Mouse (Mus musculus): ENCODE results near the gene Setd5.

Setd5 gene

DNA sequence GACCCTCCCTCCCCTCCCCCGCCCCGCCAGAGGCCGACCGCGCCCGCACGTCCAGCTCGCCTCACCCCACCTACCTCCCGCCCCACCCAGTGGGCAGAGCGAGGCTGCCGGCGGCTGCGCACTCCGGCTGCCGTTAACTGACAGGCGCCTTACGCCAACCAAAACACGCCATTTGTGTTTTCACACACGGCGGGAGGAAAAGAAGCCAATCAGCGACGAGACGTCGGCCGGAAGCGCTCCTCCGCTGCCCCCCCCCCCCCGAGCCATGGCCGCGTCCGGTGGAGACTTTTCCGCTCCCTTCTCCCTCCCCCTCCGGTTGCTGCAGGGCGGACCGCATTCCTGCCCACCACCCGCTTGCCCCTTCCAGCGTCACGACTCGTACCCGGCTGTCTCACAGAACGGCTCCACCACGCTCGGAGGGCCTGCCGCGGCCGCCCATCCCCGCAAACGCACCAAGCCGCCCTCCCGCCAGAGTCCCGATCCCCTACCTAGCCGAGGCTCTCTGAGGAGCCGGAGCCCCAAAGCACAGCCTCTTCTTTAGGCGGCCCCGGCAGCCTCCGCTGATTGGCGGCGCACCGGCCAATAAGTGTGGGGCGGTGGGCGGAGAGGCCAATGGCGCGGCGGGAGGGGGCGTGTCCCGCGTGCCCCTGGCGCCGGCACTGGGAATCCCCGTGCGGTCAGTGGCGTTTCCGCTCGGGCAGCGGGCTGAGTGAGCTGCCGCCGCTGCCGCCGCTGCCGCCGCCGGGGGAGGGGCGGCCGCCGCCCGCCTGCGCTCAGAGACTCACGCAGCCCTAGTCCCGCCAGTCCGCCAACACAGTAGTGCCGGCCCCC lies at the start of gene Setd5:
Gene Setd5, plus strand, starts transcription at position 680 of the 831 bp plus-strand sequence.
- DNase-seq (ENCODE audit: extremely low spot score, low read depth, low spot score) = peak; percentile 77

- DNase-seq (ENCODE audit: extremely low spot score, low read depth, low spot score) = no peak
Observed at GRCm38 (mm10) chr6:113027446-113027845, 49.7 kb upstream of the Setd5 start.

GRCm38 (mm10) chr6:113029006-113029405 lies 48.2 kb upstream of the Setd5 start:
- no peak for DNase-seq (ENCODE audit: extremely low spot score, low read depth, low spot score)

- no peak for DNase-seq (ENCODE audit: extremely low spot score, low read depth, low spot score)
Observed at GRCm38 (mm10) chr6:113030553-113030952, 46.6 kb upstream of the Setd5 start.

DNA sequence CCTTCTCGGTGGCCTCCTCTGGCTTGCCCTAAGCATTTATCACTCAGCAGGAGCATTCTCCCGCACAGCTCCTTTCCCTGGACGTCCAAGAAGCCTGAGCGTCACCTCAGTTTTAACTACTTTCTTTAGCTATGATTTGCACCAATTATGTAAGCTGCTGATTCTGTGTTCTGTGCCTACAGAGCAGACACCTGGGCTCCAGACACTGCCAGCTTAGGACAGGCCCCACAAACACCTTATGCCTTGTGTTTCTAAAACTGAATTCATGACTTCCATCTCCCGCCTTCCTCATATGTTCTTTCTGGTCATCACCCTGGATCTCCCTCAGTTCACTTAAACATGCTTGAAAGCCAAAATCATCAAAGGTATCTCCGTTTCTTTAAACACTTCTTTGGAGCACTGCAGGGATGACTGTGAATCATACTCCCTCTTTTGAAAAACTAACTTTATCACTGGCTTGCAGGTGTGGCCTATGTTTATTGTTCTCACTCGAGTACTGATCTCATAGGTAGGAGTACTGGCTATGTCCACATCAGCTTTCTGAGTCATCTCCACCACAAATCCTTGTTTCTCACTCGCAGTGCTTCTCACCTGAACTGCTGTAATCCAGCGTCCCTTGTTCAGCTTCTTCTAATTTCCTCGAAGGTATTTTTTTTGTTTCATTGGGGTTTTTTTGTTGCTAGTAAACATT lies 46.0 kb upstream of the Setd5 start:
- no peak for DNase-seq (ENCODE audit: extremely low spot score, low read depth, low spot score)

- DNase-seq (ENCODE audit: extremely low spot score, low read depth, low spot score) = no peak
Observed at GRCm38 (mm10) chr6:113032121-113032520, 45.0 kb upstream of the Setd5 start.

DNA sequence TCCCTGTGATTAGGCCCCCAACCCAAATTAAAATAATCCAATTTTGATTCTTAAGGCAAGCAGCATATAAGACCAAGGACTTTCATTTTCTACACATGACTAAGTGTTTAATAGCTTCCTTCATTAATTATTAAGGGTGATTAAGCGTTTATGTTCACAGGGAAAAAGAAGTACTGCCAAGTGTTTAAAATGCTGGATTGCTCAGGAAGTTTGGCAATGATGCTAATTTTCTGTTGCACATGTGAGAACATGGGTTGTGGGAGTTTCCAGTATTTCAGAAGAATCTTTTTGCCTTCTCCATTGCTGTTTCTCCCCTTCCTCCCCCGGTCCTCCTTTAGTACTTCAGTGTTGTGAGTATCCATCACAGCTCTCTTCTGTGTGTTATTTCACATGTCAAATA lies 44.0 kb upstream of the Setd5 start:
- DNase-seq (ENCODE audit: extremely low spot score, low read depth, low spot score) = no peak

DNA sequence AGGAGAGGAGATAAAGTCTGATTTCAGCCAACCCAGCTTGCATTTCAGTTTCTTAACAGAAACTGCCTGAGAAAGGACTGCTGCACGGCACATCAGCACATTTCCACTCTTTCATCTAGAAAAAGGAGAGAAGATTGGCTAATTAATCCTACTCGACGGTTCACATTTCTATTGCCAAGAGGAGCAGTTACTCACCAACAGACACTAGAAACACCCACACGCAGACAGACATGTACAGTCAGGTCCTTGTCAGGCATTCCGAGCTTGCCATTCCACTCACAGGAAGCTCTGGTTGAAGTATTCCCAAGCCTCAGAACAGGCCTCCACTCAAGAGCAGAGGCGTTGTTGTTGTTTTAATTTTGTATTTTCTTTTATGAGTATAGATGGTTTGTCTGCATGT lies 42.7 kb upstream of the Setd5 start:
- no peak for DNase-seq (ENCODE audit: extremely low spot score, low read depth, low spot score)

DNA sequence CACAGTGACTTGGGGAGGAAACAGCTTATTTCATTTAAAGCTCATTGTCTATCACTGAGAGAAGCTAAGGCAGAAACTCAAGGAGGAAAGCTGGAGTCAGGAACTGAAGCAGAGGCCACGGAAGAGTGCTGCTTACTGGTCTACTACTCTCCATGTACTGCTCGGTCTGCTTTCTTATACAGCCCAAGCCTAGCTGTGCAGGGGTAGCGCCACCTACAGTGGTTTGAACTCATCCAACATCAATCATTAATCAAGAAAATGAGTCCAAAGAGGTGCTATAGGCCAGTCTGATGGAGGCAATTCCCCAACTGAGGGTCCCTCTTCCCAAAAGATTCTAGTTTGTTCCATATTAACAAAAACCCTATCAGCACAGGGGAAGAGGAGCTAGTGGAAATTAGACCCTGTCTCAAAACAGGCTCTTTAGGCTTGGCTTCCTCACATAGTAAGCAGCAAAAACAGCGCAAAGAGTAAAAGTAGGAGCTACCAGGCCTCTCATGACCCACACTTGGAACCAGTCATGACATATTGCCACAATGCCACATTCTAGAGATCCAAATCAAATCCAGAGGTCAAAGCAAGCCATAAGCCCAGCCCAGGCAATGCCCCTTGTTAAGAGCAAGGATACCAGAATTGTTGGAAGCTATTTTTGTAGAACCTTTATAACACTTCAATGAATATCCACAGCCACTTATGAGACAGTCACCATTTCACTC lies 40.5 kb upstream of the Setd5 start:
- no peak for DNase-seq (ENCODE audit: extremely low spot score, low read depth, low spot score)

GRCm38 (mm10) chr6:113037946-113038734 lies 39.0 kb upstream of the Setd5 start:
- peak; percentile 62 for DNase-seq (ENCODE audit: extremely low spot score, low read depth, low spot score)

DNA sequence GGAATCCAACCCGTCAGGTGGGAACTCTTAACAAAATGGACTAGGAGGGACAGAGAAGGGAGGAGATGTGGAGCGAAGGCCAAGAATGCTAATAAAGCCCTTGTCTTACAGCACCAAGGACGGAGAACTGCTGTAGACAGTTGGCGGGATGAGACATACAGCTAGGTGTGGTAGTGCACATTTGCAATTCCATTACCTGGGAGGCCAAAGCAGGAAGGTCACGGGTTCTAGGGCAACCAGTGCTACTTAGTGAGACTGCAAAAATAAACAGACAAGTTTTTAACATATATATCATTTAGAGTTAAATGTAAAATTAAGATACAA lies 38.5 kb upstream of the Setd5 start:
- no peak for DNase-seq (ENCODE audit: extremely low spot score, low read depth, low spot score)

- DNase-seq (ENCODE audit: extremely low spot score, low read depth, low spot score) = no peak
Observed at GRCm38 (mm10) chr6:113040319-113040718, 36.8 kb upstream of the Setd5 start.

DNA sequence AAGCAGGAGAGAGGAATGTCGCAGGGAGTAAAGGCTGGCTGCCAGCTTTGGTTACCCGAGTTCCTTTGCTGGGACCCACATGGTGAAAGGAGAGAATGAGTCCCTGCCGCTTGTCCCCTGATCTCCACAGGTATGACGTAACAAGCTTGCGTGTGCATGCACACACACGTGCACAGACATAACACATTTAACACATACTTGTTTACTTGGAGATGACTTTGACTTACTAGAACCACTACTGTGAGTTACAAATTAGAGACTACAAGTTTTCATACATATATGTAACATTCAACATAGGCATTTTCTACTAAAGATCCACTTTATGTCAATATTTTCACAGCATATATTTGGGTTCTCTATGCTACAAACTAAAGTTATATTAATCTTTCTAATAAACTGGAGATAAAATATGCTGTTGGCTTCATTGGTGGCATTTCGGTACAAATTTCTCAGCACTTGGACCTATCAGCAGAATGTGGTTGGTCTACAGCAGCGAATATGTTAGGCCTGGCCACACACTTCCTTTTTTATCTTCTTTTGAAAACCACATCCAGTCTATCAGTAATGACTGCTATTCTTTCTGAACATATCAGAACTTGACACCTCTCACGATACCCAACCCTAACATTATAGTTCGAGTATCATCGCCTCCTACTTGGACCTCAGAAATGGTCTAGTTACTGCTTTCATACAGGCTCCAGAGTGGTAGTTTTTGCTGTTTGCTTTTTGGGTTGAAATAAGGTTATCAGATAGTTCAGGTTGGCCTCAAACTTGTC lies 35.8 kb upstream of the Setd5 start:
- no peak for DNase-seq (ENCODE audit: extremely low spot score, low read depth, low spot score)

DNA sequence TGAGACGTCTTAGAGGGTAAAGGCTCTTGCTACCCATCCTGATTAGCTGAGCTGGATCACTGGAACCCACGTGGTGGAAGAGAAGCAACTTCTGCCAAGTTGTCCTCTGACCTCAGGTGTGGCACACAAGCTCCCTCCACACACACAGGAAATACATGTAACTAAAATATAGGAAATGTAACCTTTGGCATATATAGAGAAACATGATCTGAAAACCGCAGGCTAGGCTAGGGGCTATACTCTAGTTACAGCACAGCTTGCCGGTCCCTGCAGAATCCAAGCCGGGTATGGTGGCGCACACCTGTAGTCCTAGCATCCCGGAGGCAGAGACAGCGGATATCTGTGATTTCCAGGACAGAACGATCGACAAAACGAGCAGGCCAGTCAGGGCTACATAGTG lies 31.6 kb upstream of the Setd5 start:
- DNase-seq (ENCODE audit: extremely low spot score, low read depth, low spot score) = no peak

DNA sequence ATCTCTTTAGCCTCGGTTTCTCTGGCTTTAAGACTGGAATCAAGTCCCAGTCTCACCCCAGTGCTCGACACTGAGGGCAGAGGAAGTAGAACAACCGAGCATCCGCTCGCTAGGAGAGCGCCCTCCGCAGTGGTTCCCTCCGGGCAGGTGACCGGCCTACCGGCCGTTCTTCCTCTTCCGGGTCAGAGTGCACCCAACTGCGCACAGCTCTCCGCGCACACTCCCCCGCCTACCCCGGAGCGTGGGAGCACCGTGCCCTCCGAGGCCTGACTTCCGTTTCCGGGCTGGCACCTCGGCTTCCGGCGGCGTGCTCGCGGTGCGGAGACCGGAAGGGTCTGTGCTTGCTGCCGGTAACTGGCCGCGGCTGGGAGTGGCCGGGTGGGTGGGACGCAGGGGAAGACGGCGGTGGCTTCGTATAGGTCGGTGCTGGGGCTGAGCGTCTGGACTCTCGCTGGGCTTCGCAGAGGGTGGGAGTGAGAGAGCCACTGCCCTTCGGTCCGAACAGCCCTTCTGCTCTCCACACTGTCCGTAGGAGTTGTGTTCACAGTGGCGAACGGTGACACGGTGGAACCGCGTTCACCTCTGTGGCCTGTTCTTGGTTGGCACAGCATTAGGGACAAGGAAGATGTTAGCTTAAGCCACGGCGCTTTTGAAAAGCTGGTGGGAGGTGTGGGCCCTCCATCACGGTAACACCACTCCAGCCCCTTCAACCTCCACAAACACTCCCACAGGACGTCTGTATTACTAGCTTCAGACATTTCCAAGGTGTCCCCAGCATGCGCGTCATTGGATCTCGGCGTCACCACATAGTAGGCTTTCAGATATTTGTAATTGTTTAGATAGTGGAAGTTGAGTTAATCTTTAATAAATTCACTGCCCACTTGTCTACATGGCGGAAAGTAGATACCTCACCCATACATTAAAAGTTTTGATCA lies 30.9 kb upstream of the Setd5 start, which contains the start of gene Thumpd3:
Gene Thumpd3, plus strand, starts transcription at position 185 of the 935 bp plus-strand sequence.
- peak; percentile 89 for DNase-seq (ENCODE audit: extremely low spot score, low read depth, low spot score)

DNA sequence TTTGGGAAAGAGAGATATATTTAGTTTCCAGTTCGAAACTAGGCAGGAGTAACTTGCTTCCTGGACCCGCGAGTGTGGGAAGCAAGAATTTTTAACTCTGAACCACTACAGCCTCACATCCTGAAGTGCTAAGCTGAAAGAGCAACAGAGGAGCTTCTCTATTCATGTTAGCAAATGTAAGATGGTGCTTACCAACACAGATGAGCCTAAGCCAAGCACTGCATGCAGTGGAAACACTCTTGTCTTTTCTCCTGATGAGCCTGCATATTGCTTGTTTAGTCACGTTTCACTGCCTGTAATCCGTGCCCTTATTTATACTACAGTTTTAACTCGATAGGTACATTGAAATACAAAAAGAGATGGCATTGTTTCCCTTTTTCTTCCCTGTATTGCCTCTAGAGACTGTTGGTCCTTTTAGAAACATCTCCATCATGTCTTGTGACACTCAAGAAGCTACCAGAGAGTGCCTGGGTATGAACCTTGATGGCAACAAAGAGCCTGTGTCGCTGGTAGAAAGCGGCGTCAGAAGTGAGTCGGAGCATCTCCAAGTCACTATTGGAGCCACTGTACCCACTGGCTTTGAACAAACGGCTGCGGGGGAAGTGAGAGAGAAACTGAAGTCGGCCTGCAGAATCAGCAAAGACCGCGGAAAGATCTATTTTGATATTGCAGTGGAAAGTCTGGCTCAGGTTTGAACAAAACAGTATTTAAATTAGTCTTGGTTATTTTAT lies 30.0 kb upstream of the Setd5 start:
- no peak for DNase-seq (ENCODE audit: extremely low spot score, low read depth, low spot score)

DNA sequence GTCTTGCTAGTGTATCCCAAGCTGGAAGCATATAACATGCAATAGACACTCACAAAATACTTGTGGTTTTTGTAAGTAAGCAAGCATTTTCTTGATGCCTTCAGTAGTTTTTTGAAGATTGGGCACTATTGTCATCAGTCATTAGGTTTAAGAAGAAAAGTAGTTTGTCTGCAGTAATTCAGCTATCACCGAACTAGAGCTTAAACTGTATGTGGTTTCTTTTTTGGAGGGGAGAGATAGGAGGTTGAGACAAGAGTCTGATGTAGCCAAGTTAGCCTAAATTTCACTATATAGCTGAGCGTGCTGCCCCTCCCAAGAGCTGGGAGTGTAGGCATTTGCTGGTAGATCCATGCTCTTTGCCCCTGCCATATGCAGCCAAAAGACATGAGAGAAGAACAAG lies 28.8 kb upstream of the Setd5 start:
- no peak for DNase-seq (ENCODE audit: extremely low spot score, low read depth, low spot score)

- no peak for DNase-seq (ENCODE audit: extremely low spot score, low read depth, low spot score)
Observed at GRCm38 (mm10) chr6:113049159-113049558, 28.0 kb upstream of the Setd5 start.

- DNase-seq (ENCODE audit: extremely low spot score, low read depth, low spot score) = no peak
Observed at GRCm38 (mm10) chr6:113052972-113053371, 24.2 kb upstream of the Setd5 start.
